Mouse (Mus musculus) embryonic stem cell, embryonic (primary cell): ENCODE measurements at regions not wholly inside any gene's neighbourhood (a gene's known extent, or its start where the extent isn't known, plus 50 kb on each side); places are given as distances from the start of the nearest gene placed in this dataset.

Experiments
- CTCF ChIA-PET, 4 experiments: fragments of 300-600 bp in 2 of 4; fragments of 350-600 bp in 2 of 4; sonication (Branson Sonifier 250); formaldehyde crosslinking; loops; one replicate each; lab custom pipeline; 2022; ENCODE audit warnings: inconsistent platforms in 2 of 4; lab: Charles Lee
- POLR2A ChIA-PET, 4 experiments: fragments of 300-600 bp in 2 of 4; fragments of 350-600 bp in 2 of 4; sonication (Branson Sonifier 250); formaldehyde crosslinking; loops; one replicate each; lab custom pipeline; 2022; ENCODE audit warnings: antibody characterized with exemption in 4 of 4, inconsistent platforms in 1 of 4; lab: Charles Lee

DNA sequence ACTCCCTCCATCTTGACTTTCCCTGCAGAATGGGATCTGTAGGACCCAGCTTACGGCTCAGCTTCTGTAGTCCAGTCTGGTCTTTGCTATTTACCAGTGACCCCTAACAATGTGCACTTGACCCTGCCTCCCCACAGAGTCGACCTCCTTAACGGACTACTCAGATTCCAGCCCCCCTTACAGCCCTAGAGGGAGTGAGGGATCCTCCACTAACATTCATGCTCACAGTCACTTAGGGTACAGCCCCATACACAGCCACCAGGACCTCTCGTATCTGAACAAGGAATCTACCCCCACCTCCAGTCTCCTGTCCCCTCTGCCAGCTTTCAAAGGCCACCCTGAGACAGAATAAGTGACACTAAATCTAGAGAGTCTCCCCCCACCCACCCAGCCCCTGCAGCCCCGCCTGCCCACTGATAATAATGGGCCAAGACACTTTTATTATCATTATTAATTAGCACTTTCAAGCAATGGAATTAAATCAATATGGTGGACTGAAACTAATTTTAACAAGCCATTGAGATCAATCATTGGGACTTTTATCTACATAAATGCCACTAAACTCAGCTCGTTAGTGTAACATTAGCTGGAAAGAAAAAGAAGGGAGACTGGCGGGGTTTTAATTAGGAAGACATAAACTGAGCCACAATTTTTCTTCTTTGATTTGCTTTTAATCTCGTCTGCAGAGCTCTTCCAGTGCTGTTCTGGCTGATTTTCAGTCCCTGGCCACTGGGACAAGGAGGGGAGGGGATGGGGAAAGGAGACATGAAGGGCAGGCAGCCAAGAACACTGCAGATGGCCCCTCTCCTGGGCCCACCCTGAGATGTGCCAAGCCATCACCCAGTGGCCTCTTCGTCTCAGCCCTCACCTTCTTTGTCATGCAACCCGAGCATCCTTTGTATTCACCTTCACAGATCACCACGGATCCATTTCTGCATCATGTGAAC lies 258.4 kb upstream of the Zfp703 start:
- ChIA-PET POLR2A (interaction anchor here in 2 of 4 experiments (0.6 to 0.7 kb wide), 2 partner anchors 237 to 261 kb away, joined by 3 read pairs; no protein-coding TSS in a partner anchor), CTCF (interaction anchor here in 1 of 4 experiments (0.7 kb wide), 1 partner anchor 203 kb away, joined by 4 read pairs; no protein-coding TSS in a partner anchor)

DNA sequence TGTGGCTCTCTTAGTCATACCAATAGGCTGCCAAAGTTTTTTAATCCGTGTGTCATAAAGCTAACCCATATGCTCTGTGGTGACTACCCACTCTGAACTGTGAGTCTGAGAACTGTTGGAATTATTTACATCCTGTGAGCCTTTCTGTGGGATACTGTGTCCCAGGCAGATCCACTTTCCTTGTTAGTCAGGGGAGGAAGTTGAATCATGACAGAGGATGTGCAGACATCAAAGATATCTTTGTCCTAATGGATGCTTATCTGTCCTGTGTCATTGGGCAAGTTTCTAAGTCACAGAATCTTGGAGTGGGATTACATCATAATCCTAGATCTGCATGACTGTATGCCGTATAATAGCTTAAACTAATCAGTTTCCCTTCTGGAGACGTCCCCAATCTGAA lies 254.4 kb upstream of the Zfp703 start:
- ChIA-PET POLR2A (no interaction called here), CTCF (no interaction called here)

DNA sequence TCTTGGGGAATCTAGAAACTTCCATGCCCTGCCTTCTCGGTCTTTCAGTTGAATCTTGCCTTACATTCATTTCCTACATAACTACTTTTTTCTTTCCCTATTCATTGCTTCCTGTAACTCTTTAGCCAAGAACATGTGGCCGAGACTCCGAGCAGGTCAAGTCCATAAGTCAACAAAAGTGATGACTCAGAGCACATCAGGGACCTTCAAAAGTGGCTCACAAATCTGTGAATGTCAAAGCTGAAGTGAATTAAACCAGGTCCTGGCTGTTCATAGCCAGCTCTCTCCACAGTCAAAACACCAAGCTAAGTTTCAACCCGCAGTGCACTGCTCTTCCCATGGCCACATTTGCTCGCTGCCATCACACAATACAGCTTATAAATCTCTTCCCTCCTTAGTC lies 252.5 kb upstream of the Zfp703 start:
- CTCF ChIA-PET = no interaction called here
- POLR2A ChIA-PET = interaction anchor here in 1 of 4 experiments (1.0 kb wide), 1 partner anchor 11 kb away, joined by 3 read pairs; no protein-coding TSS in a partner anchor

DNA sequence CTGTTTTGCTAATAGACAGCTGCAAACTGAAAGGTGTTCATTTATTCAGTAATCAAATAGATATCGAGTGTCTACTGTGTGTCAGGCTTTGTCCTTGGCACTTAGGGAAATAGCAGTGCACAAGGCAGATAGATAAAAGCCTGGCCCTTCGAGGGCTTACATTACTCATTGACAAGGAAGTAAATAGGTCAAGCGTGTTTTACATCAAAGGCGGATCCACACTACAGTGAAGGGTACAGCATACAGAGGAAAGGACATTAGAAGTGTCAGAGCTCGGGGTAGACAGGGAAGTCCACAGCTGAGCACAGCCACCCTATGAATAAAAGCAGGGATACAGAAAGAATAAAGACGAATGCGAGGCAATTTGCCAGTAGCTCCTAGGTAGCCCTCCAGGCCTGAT lies 251.6 kb upstream of the Zfp703 start:
- POLR2A ChIA-PET = no interaction called here
- CTCF ChIA-PET = no interaction called here

DNA sequence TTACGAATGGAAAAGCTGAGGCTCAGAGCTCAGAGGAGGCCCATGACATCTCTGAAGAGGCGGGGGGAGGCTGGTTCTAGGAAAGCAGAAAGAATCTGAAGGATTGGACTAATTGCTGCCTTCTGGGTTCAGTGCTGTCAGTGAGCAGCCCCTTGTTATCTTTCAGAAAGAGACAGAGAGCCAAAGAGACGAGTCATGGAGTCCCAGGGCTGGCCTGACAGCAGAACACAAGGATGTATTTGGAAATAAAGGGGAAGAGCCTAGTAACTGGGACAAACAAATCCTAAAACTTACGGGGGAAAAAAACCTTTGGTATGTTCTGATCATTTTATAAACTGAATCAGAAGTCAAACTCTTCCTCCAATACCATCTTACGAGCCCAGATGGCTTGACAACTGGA lies 247.8 kb upstream of the Zfp703 start:
- ChIA-PET CTCF (no interaction called here), POLR2A (no interaction called here)

DNA sequence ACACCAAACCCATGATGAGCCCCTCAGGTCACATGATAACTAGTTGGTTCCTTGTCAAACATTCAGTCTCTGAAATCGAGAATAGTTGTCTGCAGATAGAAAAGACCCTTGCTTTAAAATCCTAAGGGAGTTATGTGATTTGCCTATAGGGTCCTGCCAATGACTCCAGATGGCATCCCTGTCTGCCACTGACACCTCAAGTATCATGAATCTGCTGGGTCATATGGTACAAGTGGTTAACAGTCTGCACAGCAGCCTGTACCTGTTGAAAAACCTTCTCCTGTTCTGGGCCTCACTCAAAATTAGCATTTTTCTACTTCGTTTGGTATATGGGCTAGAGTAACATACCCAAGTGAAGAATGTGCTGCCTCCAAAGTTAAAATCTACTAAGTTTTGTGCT lies 246.0 kb upstream of the Zfp703 start:
- POLR2A ChIA-PET = no interaction called here
- CTCF ChIA-PET = no interaction called here

DNA sequence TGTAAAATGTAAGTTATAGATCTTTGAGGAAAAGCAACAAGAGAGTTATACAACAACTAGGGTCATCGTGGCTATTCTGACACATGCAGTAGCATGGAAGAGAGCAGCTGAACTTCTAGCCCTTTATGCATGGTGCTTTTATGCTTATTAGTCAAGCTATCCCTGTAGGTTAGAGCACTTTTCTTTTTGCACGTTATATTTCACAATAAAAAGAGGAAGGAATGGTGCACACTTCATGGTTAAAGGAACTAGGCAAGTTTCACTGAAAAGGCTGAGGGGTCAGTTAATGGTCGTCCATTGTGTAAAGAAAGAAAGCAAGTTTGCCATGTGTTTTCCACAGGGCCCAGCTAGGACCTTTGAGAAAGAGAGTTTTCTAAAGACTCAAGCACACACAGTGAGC lies 232.7 kb upstream of the Zfp703 start:
- ChIA-PET CTCF (no interaction called here), POLR2A (interaction anchor here in 1 of 4 experiments (0.7 kb wide), 1 partner anchor 27 kb away, joined by 7 read pairs; no protein-coding TSS in a partner anchor)

DNA sequence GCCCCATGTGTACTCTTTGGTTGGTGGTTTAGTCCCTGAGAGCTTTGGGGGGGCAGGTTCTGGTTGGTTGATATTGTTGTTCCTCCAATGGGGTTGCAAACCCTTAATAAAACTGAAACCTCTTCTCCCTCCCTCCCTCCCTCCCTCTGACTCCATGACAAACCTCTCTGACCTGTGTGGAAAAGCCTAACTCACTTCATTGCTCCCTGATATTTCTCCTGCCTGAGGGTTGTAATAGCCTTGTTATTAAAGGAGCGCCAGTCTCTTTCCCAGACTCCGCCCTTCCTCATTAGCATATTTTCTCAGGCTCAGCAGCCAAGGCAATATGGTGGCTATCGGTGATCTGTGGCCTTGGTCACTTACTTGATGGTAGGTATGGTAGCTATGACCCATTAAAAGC lies 230.3 kb upstream of the Zfp703 start:
- POLR2A ChIA-PET = no interaction called here
- CTCF ChIA-PET = no interaction called here

DNA sequence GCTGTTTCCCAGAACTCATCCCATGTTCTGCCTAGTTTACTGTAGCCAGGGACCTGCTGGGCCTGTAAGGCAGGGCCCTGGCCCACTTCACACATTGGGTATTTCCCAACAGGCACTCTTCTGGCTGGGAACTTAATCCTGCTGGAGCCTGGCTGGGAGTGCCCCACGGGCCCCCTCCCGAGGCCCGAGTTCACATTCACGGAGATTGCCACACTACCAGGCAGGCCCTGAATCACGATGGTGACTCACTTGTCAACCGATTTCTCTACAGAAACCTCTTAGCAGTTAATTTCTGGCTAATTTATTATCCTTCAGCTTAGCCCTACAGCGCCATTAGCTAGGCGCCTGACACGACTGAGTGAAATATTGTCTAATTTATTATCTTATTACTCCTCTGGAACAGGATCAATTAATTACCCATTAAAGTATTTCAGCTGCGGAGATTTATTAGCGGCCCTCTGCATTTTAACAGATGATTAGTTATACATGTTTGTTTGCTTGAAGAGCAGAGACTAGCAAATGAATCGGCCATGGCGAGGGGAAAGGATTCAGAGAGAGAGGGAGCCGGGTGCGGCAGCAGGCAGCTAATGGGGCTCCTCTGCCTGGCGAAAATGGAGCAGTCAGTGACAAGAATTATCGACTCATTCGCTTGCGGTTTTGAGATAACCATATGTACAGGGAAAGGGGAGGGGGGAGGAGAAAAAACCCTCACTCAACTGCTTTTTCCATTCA lies 229.7 kb upstream of the Zfp703 start:
- ChIA-PET CTCF (interaction anchor here in 1 of 4 experiments (0.6 kb wide), 1 partner anchor 1121 kb away, joined by 3 read pairs; no protein-coding TSS in a partner anchor), POLR2A (no interaction called here)

DNA sequence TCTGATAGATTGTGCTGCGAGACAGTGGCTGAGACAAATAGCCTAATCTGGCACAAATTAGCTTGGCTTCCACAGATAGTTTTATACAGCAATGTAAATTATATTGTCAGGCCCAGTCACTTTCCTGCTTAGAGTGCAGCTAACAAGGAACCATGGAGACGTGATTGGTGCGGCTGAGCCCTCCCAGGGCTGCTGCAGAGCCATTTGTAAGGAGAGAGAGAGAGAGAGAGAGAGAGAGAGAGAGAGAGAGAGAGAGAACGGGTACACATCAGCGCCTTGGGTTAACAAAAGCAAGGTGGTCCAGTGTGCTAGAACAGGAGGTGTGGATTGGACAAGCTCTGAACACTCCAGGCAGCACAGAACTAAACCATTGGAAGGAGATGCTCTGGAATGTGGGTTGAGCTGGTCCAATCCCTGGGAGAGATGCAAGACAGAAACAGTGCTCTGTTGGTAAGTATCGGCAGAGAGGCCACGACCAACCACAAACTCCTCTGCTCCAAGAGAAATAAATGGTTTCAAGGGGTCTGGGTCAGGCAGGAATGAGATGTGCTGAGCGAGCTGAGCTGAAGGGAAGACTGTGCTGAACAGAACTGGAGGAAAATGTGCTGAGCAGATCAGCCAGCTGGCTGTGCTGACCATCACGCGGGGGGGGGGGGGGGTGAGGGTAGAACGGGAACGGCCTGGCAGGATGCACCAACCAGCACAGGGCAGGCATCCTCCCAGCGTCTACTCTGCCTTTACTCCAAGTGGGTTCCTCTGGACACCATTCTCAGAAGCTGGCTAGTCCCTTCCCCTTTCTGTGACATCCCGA lies 228.8 kb upstream of the Zfp703 start:
- ChIA-PET CTCF (interaction anchor here in 2 of 4 experiments (0.6 kb wide), 2 partner anchors 230 to 1122 kb away, joined by 3 to 4 read pairs; no protein-coding TSS in a partner anchor), POLR2A (interaction anchor here in 1 of 4 experiments (0.6 kb wide), 1 partner anchor 456 kb away, joined by 3 read pairs; no protein-coding TSS in a partner anchor)

DNA sequence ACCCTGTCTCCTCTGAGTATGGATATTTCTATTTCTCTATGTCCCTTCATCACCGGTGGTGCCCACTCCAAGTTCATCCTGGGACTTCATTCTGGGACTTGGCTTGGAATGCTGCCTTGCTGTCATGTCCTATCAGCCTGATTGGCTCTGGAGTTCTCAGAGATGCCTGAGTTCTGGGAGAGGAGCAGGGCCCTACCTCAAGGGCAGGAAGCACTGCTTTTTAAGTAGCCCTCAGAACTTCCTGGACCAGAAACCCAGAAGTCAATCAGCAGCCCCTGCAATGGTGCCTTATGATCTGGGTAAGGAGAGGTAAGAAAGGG lies 228.2 kb upstream of the Zfp703 start:
- ChIA-PET POLR2A (interaction anchor here in 1 of 4 experiments (0.6 kb wide), 1 partner anchor 457 kb away, joined by 3 read pairs; no protein-coding TSS in a partner anchor), CTCF (interaction anchor here in 1 of 4 experiments (0.6 to 0.7 kb wide), 2 partner anchors 230 to 272 kb away, joined by 3 to 4 read pairs; no protein-coding TSS in a partner anchor)

DNA sequence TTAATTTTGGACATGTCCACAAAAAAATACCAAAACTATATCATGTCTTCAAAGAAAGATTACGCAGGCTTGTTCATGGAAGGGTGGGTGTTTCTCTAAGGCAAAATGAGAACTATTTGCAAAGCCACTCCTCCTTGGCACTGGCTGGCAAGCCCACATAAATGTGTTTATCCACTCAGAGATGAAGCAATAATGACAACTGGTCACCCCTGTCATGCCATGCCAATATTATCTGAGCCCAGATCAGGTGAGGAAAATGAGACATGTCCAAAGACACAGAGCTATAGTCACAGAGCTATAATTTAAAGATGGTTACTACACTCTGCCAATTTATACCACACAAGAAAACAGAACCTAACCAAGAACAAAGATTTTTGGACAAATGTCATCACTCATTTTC lies 227.0 kb upstream of the Zfp703 start:
- ChIA-PET CTCF (no interaction called here), POLR2A (no interaction called here)

DNA sequence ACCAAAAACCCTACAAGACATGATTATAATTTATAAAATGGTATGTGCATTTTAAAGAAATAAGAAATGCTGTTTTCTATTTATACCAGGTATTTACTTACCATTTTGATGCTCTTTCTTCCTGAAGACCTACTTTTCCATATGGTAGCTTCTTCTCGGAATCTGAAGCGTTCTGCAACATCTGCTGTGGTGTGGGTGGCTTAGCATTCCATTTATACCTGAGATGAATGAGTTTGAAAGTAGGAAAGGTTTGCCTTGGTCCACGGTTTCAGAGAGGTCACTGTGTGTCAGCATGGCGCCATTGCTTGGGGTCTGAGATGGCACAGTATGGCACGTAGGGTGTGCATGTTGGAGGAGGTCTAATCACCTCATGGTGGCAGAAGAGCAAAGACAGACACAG lies 225.5 kb upstream of the Zfp703 start:
- POLR2A ChIA-PET = no interaction called here
- CTCF ChIA-PET = no interaction called here

DNA sequence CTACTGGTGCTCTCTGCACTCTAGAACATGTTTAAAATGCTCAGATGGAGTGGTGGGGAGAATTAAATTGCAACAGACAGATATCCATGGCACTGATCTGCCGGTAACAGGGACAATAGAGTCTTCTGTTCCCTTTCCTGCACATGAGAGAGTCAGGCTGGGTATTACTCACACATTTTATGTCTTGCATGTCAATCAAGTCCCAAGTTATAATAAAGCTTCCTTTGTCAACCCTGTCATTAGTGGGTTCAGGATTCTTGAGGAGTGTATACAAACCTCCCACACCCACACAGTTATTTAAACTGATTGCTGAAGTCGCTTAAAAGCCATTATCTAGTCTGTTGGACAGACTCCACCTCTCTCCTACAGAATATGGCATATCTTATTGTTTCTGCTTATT lies 220.7 kb upstream of the Zfp703 start:
- ChIA-PET POLR2A (no interaction called here), CTCF (no interaction called here)

DNA sequence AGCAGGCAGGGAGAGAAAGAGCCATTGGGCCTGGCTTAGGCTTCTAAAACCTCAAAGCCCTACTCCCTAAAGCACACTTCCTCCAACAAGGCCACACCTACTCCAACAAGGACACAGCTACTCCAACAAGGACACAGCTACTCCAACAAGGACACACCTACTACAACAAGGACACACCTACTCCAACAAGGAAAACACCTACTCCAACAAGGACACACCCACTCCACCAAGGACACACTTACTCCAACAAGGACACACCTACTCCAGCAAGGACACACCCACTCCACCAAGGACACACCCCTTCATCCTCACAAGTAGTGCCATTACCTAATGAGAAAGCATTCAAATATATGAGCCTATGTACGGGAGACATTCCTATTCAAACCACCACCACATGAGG lies 216.4 kb upstream of the Zfp703 start:
- CTCF ChIA-PET = interaction anchor here in 2 of 4 experiments (0.5 to 0.6 kb wide), 2 partner anchors 86 to 140 kb away, joined by 3 read pairs; no protein-coding TSS in a partner anchor
- POLR2A ChIA-PET = interaction anchor here in 1 of 4 experiments (1.4 kb wide), 1 partner anchor 15 kb away, joined by 3 read pairs; no protein-coding TSS in a partner anchor

DNA sequence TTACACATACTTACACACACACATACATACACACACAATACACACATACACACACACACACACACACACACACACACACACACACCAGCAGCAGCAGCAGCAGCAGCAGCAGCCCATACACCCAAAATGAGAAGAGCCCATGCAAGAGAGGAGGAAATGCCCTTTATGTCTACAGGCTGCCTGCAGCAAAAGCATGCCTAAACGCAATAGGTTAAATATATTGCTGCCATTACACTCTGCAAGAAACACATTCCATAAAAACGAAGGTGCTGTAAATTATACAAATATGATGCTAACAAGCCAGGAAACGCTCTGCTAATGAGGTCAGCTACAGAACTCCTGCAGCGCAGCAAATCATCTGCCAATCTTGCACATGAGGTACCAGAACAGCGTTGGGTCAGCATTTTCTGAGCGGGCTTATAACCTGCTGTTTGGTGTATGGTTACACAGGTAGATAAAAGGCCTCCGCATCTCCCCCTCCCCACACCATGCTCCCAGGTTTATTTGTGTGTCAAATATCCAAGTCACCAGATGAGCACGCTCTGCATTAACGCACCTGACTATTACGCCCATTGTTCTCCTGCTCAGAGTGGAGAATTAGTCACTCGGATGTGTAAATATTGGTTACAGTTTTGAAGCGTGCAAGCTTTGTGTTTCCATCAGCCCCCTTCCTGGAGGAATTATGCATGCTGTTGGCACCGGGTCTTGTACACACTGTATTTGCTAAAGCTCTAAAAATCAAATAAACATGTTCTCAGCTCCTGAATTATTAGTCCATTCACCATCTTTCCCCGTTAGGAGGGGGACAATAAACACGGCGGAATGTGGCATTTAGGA lies 214.0 kb upstream of the Zfp703 start:
- CTCF ChIA-PET = no interaction called here
- POLR2A ChIA-PET = no interaction called here

DNA sequence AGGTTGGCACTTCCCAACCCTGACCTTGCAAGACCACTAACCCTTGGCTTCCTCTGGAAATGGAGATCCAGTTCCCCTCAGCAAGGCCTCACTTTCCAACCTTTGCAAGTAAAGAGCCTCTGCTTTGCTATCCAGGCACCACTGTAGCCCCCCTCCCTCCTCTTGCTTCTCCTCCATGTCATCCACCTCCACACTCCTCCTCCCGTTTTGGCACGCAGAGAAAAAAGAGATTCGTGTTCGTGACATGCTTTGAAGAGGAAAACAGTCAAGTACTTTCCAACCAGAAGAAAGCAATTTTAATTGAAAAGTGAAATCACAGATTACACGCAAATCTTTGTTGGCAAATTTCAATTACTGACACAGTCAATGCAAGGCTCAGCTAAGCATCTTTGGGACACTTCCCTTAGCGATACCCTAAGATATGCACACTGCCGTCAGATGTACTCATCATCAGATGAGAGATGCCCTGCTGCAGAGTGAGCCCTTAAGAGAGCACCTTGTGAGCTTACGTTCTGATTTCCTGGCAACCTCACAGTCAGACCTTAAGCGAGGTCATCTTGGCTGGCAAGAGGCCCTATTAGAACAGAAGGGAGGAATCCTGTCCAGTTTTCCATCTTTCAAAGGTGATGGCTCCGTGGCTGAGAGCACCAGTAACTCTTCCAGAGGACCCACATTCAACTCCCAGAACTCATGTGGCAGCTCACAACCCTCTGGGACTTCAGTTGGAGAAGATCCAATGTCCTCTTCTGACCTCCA lies 208.5 kb upstream of the Zfp703 start:
- ChIA-PET CTCF (no interaction called here), POLR2A (no interaction called here)
